Mouse (Mus musculus) gastrocnemius, postnatal 36 days (tissue): ENCODE results near the gene Vmn1r83. TPM values are rescaled to one million over a fixed set of nuclear protein-coding genes. Genes with fewer than 3 reads are reported as not detected.

Experiments
- DNase-seq, 2 experiments: peaks; one replicate each; pipeline ENCODE4 v3.0.0; 2022
- intact Hi-C: fragments of 180-260 bp; cut with DNase I; formaldehyde crosslinking; loops from one replicate; pipeline ENCODE4 v1.15.1; 2025
- long read RNA-seq, 2 experiments: library from polyadenylated mRNA; stranded (forward); transcript quantifications; one replicate each; pipeline ENCODE4 v2.0.0; 2021
- microRNA-seq, 2 experiments: library from miRNA; unstranded; fragments of <30 nt; microRNA quantifications; one replicate each; pipeline ENCODE4 v1.2.0; 2021
- total RNA-seq, 2 experiments: library from RNA; stranded (reverse); gene quantifications; 2 replicates each; pipeline ENCODE4 v1.2.3; 2021

The Vmn1r83 gene
- not detected for total RNA-seq
- long read RNA-seq, experiment 1: 0 reads
- long read RNA-seq, experiment 2: 0 reads

DNA sequence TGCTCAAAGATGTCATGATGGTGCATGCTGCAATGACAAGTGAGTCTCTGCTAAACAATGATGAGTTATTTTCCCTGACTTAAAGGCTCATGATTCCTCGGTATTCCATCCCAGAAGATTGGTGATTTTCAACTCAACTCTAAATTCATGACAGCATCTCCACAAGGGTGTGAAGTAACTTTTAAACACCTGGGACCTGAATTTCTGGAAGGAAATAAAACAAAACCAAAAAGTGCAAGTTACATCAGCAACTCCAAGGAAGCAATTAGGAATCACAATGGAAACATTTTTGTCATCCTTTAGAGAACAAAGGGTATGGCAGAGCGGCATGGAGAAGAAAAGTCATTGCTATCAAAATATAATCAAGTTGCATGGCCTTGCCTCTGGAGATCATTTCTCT lies at the start of gene Vmn1r83:
Vmn1r83 (minus strand) TSS at position 101 of the 400 bp plus-strand sequence.
- intact Hi-C loops: no loop called here
- DNase-seq: no peak

GRCm38 (mm10) chr7:12369173-12369572 lies 39.9 kb upstream of the Vmn1r83 start, which contains the start of gene Vmn1r84:
Gene Vmn1r84, minus strand, starts transcription at chr7:12369273.
- intact Hi-C loops: no loop called here

GRCm38 (mm10) chr7:12300130-12300529 lies 29.2 kb downstream of the Vmn1r83 start, which contains the start of gene Vmn1r82:
Gene Vmn1r82, plus strand, starts transcription at chr7:12300430.
- no peak for DNase-seq
- intact Hi-C loops: no loop called here

More at GRCm38 (mm10) chr7:12369173-12369572, 39.9 kb upstream of the Vmn1r83 start, which contains the start of gene Vmn1r84:
- DNase-seq: no peak

Small RNA genes within 50 kb of the gene (microRNA-seq; reads per million reads assigned to microRNA genes)
- gene Gm23521: 0 reads per million in 2 experiments

Other genes with a start within 250 kb of the Vmn1r83 start
- not detected for gene Vmn1r78, start 179.2 kb downstream of the Vmn1r83 start, total RNA-seq
- gene Vmn1r79, start 158.2 kb downstream of the Vmn1r83 start, total RNA-seq: not detected
- gene Vmn1r80, start 140.2 kb downstream of the Vmn1r83 start, total RNA-seq: not detected
- not detected for gene Vmn1r81, start 61.2 kb downstream of the Vmn1r83 start, total RNA-seq
- not detected for gene Vmn1r82, start 29.1 kb downstream of the Vmn1r83 start, total RNA-seq
- gene Vmn1r84, start 39.8 kb upstream of the Vmn1r83 start, total RNA-seq: not detected
- 1 to 10 TPM; 1.3 to 1.6 TPM for gene Zfp551, start 93.3 kb upstream of the Vmn1r83 start, total RNA-seq
- 1 to 10 TPM; 4.6 to 4.7 TPM for gene Zfp606, start 148.8 kb upstream of the Vmn1r83 start, total RNA-seq
- gene 2900092C05Rik, start 183.0 kb upstream of the Vmn1r83 start, total RNA-seq: not detected